Mouse (Mus musculus) lung, postnatal 36 days (tissue): ENCODE data around the gene Mif4gd.

Experiments
- DNase-seq: peaks from one replicate; pipeline ENCODE4 v3.0.0; 2022; ENCODE audit warnings: mixed read lengths

Mif4gd gene

DNA sequence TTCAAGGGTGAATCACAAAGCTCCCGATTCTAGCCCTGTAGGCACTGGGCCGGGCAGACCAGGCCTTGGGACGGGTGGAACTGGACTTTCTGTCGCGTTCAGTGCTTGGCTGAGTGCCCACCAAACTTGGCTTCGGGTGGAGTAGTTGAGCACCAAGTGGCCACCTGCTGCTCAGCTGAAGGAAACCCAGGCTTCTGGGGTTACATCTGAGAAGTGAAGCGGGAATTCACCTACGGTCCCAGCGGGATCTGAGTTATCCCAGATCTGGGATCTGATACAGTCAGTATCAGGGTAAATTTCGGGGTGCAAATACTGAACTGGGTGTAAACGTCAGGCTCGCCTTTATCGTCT is 735 bp downstream of the Mif4gd start:
- DNase-seq: peak; percentile 88

DNA sequence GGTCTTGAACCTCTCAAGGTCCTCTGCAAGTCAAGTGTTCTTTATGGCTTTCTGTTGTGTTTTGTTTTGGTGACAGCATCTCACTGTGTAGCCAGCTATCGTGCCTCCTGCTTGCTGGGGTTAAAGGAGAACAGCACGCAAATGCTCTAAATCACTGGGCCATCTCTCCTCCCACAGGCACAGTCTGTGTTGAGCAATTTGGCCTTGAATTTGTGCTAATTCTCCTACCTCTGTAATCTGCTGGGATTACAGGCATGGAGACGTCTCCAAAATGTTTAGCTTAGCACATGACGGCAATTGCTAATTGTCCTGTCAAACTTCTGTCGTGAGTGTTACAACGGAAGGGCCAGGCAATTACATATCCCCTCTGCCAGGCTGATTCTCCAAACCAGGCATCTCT is 1.6 kb downstream of the Mif4gd start:
- DNase-seq: no peak

DNA sequence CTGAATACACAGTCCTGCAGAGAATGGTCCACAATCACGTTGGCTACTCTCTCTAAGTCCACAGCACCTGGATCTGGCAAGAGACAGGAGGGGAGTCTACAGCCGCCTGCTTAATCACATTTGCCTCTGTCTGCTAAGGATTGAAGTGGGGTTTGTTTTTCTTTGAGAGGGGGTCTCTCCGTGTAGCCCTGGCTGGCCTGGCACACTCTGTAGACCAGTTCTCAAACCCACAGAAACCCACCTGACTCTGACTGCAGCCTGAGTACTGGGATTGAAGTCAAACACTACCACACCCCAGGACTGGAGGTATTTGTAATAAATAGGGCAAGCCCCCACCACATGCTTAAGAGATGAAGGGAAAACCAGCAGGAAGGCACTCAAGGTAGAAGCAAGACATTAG is 3.2 kb downstream of the Mif4gd start:
- no peak for DNase-seq

DNA sequence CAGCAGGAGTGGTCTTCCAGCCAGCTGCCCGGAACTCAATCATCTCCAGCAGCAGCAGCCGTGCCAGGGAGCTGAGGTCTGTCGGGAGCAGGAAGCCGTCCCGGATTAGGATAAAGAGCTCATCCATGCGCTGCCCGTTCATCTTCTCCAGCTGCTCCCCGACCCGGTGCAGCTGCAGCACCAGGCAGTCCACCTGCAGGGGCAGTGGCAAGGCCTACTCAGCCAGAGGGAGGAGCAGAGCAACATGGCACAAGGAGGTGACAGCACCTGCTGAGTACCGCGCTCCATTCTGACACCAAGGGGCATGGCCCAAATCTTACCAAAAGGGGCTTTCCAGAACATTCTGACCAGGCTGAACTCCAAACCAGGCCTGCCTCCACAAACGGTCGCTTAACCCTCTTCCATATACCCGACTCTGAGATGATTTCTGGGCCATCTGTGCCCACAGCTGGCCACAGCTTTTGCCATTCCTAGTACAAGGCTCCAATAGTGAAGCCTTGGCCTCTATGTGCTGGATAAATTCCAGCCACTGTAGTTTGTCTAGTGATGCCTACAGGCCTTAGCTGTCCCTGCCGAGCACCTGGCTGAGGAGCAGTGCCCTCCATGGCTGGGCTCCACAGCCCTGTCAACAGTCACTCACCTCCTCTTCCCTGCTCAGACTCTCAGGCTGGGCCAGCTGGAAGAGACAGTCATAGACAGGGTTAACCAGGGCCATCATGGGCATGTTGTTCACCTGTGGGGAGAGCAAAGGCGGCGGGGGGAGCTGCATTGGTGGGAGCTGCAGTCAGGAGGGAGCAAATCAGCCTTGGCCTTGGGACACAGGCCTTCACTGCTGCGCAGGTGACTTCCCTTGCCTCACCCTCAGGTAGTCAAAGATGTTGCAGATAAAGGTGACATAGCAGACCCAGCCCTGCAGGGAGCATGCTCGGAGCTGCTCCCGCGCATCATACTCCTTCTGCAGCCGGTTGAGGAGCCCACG is 4.1 kb downstream of the Mif4gd start:
- no peak for DNase-seq

DNA sequence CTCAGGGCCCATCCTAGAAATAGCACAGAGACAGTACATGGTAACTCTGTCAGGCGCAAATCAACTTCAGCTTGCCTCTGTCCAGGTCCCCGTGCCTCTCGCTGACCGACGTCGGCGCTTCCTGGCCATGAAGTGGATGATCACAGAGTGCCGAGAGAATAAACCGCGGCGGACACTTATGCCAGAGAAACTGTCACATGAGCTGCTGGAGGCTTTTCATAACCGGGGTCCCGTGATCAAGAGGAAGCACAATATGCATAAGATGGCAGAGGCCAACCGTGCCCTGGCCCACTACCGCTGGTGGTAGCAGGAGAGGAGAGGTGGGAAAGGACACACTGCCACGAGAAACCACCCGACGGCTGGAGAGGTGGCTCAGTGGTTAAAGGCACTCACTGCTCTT is 6.0 kb downstream of the Mif4gd start:
- DNase-seq: no peak

DNA sequence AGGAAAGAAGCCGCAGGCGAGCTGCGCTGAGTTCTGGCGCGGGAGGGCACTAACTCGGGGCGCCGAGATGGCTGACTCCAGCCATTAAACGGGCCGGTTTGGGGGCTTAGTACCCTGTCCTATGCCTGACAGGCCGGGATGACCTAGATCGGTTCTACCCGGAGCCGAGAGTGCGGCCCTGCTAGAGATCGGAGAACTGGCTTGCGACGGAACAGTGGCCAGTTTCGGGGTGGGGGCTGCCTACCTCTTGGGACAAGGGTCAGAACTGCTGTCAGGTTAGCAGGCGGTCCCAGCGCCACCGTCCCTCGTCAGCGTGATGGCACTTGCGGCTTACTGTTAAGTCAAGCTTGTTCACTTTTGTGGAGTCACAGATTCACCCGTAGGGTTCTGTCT is 8.5 kb downstream of the Mif4gd start:
- no peak for DNase-seq

DNA sequence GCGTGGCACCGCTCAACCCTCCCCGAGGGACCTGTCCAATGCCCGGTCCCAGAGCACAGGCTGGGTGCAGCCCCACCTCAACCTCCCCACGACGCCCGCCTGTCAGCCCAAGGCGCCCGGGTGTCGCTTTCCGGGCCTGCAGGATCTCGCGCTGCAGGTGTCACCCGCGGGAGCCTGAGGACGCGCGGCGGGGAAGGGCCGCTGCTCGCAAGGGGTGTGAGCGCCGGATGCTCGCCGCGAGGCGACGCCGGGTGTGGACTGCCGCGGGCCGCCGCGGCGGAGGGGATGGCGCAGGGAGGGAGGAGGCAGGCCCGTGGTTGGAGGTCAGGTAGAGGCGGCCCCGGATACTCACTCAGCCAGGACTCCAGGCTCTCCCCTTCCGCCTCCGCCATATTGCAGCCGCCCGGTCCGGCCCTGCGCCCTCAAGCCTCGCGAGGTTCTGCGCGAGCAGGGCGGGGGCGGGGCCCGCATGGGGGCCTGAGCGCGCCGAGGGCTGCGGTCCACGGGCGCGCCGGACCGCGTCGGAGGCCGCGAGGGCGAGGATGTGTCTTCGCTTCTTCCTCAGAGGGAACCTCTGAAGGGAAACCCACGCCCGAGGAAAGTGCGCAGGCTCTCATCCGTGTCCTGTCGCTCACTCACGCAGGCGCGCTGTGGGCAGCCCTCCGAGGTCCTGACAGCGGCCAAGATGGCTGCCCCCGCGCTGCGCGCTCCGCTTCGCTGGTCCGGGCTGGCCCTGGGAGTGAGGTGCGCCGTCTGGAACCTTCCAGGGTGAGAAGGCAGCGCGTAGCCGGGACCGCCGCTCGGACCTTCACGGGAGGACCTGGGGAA is 9.1 kb downstream of the Mif4gd start, which contains the start of the genes Mrps7 and Gga3:
TSS of gene Mrps7 (plus strand) at position 450 of the 828 bp plus-strand sequence.
TSS of gene Gga3 (minus strand) at position 576 of the 828 bp plus-strand sequence.
- DNase-seq: peak; percentile 93

DNA sequence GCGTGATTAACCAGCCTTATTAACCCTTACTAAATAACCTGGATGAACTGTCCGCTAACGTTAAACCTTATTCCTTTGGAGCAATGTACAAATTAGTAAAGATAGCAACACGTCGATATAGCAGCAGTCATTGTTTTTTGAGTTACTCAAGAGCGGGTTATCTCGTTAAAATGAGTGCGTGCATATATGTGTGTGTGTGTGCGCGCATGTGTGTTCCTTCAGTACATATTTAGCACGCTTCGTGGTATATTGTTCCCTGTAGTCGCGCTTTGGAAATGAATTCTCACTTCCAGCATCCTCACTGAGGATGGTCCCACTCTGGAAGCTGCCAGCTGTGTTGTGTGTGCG is 9.7 kb downstream of the Mif4gd start:
- no peak for DNase-seq

DNA sequence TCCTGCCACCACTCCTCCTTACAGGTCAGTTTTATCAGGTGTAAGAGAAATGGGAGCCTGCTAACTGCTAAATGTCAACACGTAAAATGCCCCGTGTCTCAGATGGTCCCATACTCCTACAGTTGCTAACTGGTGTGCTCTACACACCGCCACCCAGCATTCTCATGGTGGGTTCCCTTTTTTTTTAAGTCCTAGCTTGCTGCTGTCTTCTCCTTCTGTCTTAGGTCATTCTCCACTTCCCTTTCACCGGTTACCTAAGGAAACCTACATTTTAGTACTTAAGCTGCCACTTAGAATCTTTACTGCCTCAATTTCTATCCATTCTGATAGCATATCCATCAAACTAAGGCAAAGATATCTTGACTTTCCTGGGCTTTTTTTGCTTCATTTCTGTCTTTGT is 11.6 kb downstream of the Mif4gd start:
- DNase-seq: no peak

DNA sequence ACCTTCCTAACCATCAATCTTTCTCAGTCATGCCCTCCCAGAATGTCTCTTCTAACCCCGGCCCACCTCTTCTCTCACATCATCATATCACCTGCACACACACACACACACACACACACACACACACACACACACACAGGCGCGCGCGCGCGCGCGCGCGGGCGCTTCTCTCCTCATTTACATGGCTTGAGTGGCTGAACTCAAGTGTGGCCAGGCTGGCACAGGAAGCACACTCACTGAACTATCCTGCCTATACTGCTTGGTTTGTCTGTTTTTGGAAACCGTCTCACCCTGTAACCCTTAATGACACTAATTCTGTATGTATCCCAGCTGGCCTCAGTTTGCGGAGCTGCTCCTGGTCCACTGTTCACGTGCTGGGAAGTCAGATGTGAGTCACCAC is 12.0 kb downstream of the Mif4gd start:
- no peak for DNase-seq

DNA sequence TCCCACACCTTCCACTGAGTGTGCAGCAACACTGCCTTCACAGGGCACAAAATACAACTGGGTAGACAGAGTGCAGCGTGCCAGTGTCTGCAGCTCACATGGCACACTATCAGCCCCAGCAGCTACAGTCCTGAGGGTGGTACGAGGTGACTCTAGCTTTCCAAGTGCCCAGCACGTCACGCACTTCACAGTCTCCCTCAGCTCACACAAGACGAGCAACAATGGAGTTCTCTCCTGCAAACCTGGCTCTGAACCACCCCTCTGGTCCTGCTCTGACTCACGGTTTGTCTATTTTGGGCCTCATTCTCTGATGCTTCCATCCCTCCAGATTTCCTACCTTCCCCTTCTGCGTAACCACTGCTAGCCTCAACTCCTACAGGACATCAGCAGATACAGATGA is 13.0 kb downstream of the Mif4gd start:
- no peak for DNase-seq

DNA sequence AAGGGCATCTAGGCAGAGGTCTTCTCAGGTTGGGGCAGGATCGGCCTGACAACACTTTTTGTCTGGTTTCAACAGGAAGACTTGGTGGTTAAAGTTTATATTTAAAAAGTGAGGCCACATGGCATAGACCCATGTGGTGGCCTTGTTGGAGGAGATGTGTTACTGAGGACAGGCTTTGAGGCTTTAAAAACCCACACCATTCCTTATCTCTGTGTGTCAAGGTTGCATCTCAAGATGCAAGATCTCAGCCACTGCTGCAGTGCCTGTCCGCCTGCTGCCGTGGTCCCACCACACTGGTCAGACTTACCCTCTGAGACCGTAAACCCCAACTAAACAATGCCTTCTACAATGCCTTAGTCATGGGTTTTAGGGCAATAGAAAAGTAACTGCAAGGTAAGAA is 14.5 kb downstream of the Mif4gd start:
- DNase-seq: no peak

DNA sequence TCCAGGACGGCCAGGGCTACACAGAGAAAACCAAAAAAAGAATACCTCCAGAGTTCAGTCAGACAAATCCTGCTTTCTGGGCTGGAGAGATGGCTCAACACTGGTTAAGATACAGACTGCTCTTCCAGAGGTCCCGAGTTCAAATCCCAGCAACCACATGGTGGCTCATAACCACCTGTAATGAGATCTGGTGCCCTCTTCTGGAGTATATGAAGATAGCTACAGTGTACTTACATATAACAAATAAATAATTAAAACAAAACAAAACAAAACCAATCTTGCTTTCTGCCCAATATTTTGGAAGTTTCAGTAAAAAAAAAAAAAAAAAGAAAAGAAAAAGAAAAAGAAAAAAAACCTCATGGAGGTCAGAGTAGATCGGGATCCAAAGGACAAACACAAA is 17.6 kb downstream of the Mif4gd start:
- DNase-seq: no peak

DNA sequence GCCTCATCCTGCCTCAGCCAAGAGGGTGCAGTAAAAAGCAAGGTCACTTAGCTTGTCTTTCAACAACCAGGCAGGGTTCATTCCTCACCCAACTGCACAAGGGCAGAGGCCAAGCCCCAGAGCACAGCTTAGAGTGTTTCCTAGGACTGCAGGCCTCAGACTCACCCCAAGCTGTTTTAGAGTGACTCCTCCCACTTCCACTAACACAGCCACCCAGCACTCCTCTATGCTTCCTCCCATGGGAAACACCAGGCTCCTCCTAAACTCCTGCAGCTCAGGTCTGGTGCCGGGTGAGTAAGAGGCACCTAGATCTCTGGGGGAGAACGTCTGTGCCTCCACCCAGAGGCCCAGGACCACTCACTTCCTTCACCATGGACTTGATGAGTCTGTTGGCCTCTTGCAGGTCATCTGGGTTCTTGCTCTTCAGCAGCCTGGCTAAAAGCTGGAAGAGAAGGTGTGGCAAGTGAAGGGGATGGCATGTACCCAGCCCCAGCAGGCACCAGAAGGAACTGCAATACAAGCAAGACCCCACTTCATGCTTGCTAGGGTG is 22.2 kb downstream of the Mif4gd start:
- no peak for DNase-seq

DNA sequence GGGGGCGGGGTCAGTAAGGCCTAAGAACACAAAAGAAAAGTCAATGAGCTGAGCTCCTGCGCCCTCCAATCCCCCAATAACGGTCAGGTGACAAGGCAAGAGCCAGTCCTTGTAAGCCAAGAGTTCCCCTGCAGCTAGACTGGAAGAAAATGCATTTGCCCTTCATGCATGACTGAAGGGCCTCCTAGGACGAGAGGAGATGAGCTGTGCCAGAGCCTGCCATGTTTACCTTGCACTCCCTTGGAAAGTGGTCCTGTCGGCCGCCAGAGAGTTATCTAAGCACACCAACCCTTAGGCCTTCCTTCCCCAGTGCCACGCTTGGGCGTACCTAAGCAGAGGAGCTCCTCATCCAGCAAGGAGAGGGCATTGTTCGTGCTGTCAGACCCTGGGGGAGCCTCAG is 24.8 kb downstream of the Mif4gd start:
- no peak for DNase-seq

DNA sequence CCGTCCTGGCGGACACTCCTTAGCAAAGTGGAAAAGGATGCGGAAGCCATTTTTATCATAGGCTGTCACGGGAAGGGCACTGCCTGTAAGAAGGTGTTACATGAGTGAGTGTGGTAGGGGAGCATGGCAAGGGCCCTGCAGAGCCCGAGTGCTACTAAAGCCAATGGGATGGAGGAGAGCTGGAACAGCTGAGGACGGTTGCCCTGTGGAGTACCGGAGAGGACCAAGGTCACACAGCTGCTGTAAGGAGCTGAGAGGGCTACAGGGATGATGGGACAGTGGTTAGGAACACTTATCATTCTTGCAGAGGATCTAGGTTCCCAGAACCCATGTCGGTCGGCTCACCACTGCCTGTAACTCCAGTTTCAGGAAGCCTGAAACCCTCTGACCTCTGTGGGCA is 26.4 kb downstream of the Mif4gd start:
- DNase-seq: no peak

DNA sequence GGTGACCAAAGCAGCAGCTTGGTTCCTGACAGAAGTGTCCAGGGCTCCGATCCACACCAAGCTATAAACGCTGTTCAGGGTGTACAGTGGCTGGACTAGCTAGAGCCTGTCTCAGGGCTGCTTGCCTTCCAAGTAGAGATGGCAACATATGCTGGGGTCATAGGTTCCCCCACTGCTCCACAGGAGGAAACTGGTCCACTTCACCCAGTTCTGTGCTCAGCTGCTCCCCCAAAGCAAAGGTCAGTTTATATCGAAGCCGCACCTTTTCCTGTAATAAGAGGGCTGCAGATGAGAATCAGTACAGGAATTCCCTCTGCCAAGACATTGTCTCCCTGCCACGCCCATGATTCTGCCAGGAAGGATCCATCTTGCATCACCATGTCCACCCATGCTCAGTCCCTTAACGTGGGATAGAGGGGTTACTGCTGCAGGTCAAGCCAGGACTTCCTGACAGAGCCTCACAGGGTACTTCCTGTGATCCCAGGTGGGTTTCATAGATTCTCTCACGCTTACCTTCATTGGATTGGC is 27.1 kb downstream of the Mif4gd start:
- DNase-seq: peak; percentile 57

DNA sequence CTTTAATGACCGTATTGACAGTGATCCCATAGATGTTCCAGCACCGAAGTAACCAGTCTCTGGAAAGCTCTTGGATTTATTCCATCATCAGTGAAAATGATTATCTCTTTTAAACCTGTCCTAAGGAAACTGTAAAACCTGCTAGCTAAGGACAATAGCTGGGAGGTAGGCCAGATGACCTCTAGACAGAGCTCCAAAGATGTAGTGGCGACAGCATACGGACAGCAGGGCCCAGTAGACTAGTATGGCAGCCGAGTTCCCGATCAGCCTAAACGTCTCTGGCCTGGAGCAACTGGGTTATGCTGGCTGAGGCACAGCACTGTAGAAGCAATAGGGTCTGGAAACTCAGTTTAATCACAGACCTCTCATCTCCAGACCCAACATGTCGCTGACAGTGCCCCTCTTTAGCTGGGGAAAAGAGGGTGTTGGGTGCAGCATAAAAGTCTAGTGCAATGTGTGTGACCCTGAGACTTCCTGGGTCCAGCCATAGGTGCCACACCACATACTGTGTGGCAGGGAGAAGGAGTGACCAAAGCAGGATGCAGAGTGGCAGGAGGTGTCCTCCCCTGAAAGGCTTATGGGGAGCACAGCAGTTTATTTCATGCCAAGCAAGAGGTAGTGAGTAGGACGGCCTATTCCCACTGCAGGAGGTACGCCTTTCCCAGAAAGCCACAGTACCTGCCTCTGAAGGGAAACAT is 28.2 kb downstream of the Mif4gd start:
- no peak for DNase-seq

DNA sequence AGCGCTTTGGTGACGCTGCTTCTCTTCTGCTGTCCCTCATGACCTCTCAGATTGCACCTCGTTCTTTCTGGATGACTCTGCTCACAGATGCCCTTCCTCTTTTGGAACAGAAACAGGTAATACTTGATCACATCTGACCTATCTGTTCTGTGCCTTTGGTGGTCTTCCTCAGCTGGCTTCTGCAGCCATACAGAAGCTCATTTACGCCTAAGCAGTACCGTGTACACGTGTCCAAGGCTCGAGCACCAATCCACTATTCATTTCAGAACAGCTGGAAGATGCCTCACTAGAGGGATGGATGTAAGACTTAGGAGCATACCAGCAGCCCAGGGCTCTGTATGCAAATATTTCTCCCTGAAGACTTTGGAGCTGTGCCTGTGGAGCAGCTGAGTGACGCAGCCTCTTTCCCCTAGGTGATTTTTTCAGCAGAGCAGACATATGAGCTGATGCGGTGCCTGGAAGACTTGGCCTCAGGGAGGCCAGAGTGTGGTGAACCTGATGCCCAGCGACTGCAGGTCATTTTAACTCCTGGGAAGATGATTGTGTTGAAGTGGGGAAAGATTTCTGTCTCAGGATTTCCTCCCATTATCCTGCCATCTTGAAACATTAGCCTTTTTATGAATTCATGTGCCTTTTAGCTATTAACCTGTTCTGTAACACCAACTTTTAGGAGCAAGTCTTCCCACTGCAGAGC is 29.7 kb downstream of the Mif4gd start:
- DNase-seq: no peak

DNA sequence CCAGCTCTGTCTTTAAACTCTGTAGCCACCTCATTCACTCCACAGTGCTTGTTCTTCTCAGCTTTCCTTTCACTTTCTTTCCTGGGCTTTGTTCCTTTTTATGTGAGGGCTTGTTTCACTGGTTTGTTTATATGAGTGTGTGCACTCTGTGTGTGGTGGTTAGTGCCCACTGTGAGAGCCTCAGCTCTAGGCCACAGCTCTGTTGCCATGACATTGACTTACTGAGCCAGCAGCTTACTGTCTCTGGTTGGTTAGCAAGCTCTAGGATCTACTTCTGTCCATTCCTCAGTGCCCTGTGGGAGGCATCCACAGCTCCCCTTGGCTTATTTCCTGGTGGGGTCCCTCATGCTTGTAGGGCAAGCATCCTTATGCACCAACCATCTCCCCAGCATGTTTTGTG is 33.7 kb downstream of the Mif4gd start:
- no peak for DNase-seq

DNA sequence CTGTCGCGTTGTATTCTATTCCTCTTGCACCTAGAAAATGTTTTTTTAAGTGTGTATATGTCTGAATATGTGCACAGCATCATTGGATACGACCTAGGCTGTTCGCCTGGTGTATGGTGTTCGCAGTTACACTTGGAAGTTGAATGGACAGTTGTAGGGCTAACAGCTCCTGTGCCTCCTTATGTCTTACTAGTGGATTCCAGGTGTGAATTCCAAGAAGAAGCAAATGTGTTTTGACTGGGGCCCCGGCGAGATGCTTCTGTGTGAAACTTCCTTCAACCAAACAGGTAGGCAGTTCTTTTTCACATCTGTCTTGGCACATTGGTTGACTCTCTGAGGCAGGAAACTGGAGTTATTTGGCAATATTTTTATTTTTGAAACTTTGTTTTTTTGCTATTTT is 47.8 kb downstream of the Mif4gd start:
- no peak for DNase-seq
